Mouse (Mus musculus): ENCODE data around the gene Eif4e2.

- TF ChIP-seq MYOG (IDR thresholded peaks at IDR 0.05; ENCODE audit: control insufficient read depth, extremely low read depth, insufficient read length) (no peak), CEBPB (IDR thresholded peaks at IDR 0.05; ENCODE audit: low read depth) (no peak), CTCF (IDR thresholded peaks at IDR 0.05; ENCODE audit: control insufficient read depth, insufficient read depth, insufficient read length) (no peak), MAX (IDR thresholded peaks at IDR 0.05) (no peak), USF1 (IDR thresholded peaks at IDR 0.05; ENCODE audit: low read depth) (no peak), MYOD1 (IDR thresholded peaks at IDR 0.05; ENCODE audit: control insufficient read depth, insufficient read length, low read depth) (no peak)
Measured at GRCm38 (mm10) chr1:87263257-87263656, 49.5 kb downstream of the Eif4e2 start.

Measured in C2C12 (cell line).